Mouse (Mus musculus): Measurements from ENCODE around the gene Tbc1d22a. TPM values are rescaled to one million over a fixed set of nuclear protein-coding genes. Genes with fewer than 3 reads are reported as not detected.

Gene Tbc1d22a
- total and polyA plus RNA-seq, 2 experiments from 2014 or later: 13.9 to 19.8 TPM

GRCm38 (mm10) chr15:86331501-86332245 is 117.4 kb downstream of the Tbc1d22a start:
- no peak overlapping the region for H3K9ac ChIP-seq (replicated peaks; ENCODE audit: low read length, poor library complexity, severe bottlenecking)
- peak overlapping the region; percentile 51; the same call in 1 of the 2 replicates for H3K27ac ChIP-seq (ENCODE audit: low read depth, low read length)
- no peak overlapping the region for H3K4me2 ChIP-seq (ENCODE audit: low read depth, low read length, poor library complexity, severe bottlenecking)
- no peak for ATAC-seq (ENCODE audit: low FRiP score)
- H3K4me3 ChIP-seq (ENCODE audit: low read depth, low read length): no peak overlapping the region
- H3K9me3 ChIP-seq (ENCODE audit: low read length): no peaks in the 10 kb centered on the region
- no peaks in the 10 kb centered on the region for H3K27me3 ChIP-seq (ENCODE audit: insufficient read depth, low read length)
- TF ChIP-seq CTCF (IDR thresholded peaks at IDR 0.05): no peak
- peaks cover 9% of the 10 kb centered on the region; the same call in 1 of the 2 replicates for H3K4me1 ChIP-seq (ENCODE audit: insufficient read depth, low read length)
- DNase-seq (ENCODE audit: low spot score): no peak
- WGBS: 52% methylated on average over 8 of the region's 8 CpGs
- H3K36me3 ChIP-seq (ENCODE audit: insufficient read depth, low read length): no peaks in the 10 kb centered on the region

DNA sequence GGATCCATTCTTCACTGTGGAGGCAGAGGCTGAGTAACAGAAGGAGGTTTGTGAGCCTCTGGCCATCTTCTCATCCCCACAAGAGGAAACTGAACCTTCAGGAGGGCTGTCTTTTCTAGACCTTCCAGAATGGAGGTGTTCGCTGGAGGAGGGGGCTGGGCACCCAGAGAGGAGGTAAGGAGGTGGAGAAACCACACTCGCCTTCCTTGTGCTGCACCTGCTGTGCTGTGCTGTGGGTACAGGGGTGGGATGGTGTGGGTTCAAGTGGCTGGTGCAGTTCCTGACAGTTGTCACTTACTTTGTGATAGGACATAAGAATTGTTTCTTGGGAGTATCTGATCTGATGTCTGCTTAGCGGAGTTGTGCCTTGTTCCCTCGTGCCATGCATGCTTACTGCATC is 118.9 kb downstream of the Tbc1d22a start:
- H3K4me2 ChIP-seq (ENCODE audit: low read depth, low read length, poor library complexity, severe bottlenecking): no peak overlapping the region
- H3K4me3 ChIP-seq (ENCODE audit: low read depth, low read length): no peak overlapping the region
- no peak for TF ChIP-seq CTCF (IDR thresholded peaks at IDR 0.05)
- H3K36me3 ChIP-seq (ENCODE audit: insufficient read depth, low read length): no peaks in the 10 kb centered on the region
- no peak overlapping the region for H3K9ac ChIP-seq (replicated peaks; ENCODE audit: low read length, poor library complexity, severe bottlenecking)
- H3K27me3 ChIP-seq (ENCODE audit: insufficient read depth, low read length): no peaks in the 10 kb centered on the region
- no peak for DNase-seq (ENCODE audit: low spot score)
- peaks cover 9% of the 10 kb centered on the region; the same call in 1 of the 2 replicates for H3K4me1 ChIP-seq (ENCODE audit: insufficient read depth, low read length)
- H3K9me3 ChIP-seq (ENCODE audit: low read length): no peaks in the 10 kb centered on the region
- ATAC-seq (ENCODE audit: low FRiP score): no peak
- H3K27ac ChIP-seq (ENCODE audit: low read depth, low read length): no peak overlapping the region
- WGBS: 93% methylated on average over 4 of the region's 4 CpGs

DNA sequence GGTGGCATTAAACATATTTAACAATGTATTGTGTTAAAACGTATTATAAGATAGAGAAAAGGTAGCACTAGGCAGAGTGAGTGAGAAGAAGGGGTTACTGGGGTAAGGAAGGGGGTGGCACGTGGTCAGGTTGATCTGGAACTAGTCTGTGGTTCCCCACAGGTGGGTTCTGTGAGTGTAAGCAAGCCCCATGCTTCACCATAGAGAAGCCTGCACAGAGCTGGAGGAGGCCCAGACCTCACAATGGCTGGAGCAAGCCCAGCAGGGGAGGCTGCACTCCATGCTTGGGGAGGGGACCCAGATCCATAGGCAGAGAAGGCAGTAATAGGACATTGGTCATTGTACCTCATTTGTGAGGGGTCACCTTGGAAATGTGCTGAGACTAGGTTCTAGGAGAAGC is 119.3 kb downstream of the Tbc1d22a start:
- Histone ChIP-seq H3K36me3 (ENCODE audit: insufficient read depth, low read length) (no peaks in the 10 kb centered on the region), H3K4me2 (ENCODE audit: low read depth, low read length, poor library complexity, severe bottlenecking) (no peak overlapping the region), H3K4me1 (ENCODE audit: insufficient read depth, low read length) (peaks cover 9% of the 10 kb centered on the region; the same call in 1 of the 2 replicates), H3K4me3 (ENCODE audit: low read depth, low read length) (no peak overlapping the region), H3K9ac (replicated peaks; ENCODE audit: low read length, poor library complexity, severe bottlenecking) (no peak overlapping the region), H3K9me3 (ENCODE audit: low read length) (no peaks in the 10 kb centered on the region), H3K27me3 (ENCODE audit: insufficient read depth, low read length) (no peaks in the 10 kb centered on the region), H3K27ac (ENCODE audit: low read depth, low read length) (no peak overlapping the region)
- DNase-seq (ENCODE audit: low spot score) (no peak), ATAC-seq (ENCODE audit: low FRiP score) (no peak)
- no peak for TF ChIP-seq CTCF (IDR thresholded peaks at IDR 0.05)
- 96% methylated on average over 2 of the region's 2 CpGs for WGBS

- Histone ChIP-seq H3K9me3 (ENCODE audit: low read length) (no peaks in the 10 kb centered on the region), H3K9ac (replicated peaks; ENCODE audit: low read length, poor library complexity, severe bottlenecking) (no peak overlapping the region), H3K4me2 (ENCODE audit: low read depth, low read length, poor library complexity, severe bottlenecking) (no peak overlapping the region), H3K36me3 (ENCODE audit: insufficient read depth, low read length) (no peaks in the 10 kb centered on the region), H3K4me1 (ENCODE audit: insufficient read depth, low read length) (peaks cover 9% of the 10 kb centered on the region; the same call in 1 of the 2 replicates), H3K27me3 (ENCODE audit: insufficient read depth, low read length) (no peaks in the 10 kb centered on the region), H3K4me3 (ENCODE audit: low read depth, low read length) (no peak overlapping the region), H3K27ac (ENCODE audit: low read depth, low read length) (no peak overlapping the region)
- DNase-seq (ENCODE audit: low spot score) (no peak), ATAC-seq (ENCODE audit: low FRiP score) (no peak)
- WGBS: 95% methylated on average over 4 of the region's 4 CpGs
- no peak for TF ChIP-seq CTCF (IDR thresholded peaks at IDR 0.05)
Observed at GRCm38 (mm10) chr15:86334276-86334675, 120.0 kb downstream of the Tbc1d22a start.

DNA sequence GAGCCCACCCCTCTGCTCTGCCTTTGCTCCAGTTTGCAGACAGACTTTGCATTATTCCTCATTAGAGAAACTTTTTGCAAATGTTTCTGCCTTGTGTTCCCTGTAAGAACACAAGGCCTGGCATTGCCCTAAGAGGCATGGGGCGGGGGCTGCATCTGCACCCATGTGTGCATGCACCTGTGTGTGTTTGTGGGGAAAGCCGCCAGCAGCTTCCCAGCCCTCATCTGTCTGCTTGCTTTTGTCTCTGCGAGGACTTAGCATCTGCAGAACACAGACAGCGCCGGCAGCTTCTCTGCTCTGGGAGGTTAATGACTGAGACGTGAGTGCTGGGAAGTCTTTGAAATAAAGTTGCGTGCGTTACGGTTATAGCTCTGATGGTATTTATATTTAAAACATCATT is 120.5 kb downstream of the Tbc1d22a start:
- Histone ChIP-seq H3K36me3 (ENCODE audit: insufficient read depth, low read length) (no peaks in the 10 kb centered on the region), H3K9ac (replicated peaks; ENCODE audit: low read length, poor library complexity, severe bottlenecking) (no peak overlapping the region), H3K27ac (ENCODE audit: low read depth, low read length) (no peak overlapping the region), H3K27me3 (ENCODE audit: insufficient read depth, low read length) (no peaks in the 10 kb centered on the region), H3K9me3 (ENCODE audit: low read length) (no peaks in the 10 kb centered on the region), H3K4me3 (ENCODE audit: low read depth, low read length) (no peak overlapping the region), H3K4me2 (ENCODE audit: low read depth, low read length, poor library complexity, severe bottlenecking) (no peak overlapping the region), H3K4me1 (ENCODE audit: insufficient read depth, low read length) (peaks cover 9% of the 10 kb centered on the region; the same call in 1 of the 2 replicates)
- WGBS: 63% methylated on average over 9 of the region's 9 CpGs
- no peak for ATAC-seq (ENCODE audit: low FRiP score)
- DNase-seq (ENCODE audit: low spot score): no peak
- TF ChIP-seq CTCF (IDR thresholded peaks at IDR 0.05): no peak

- H3K27ac ChIP-seq (ENCODE audit: low read depth, low read length): no peak overlapping the region
- 72% methylated on average over 1 of the region's 1 CpGs for WGBS
Observed at GRCm38 (mm10) chr15:86335781-86336180, 121.5 kb downstream of the Tbc1d22a start.

More at GRCm38 (mm10) chr15:86335781-86336180, 121.5 kb downstream of the Tbc1d22a start:
- H3K4me2 ChIP-seq (ENCODE audit: low read depth, low read length, poor library complexity, severe bottlenecking): no peak overlapping the region
- peaks cover 9% of the 10 kb centered on the region; the same call in 1 of the 2 replicates for H3K4me1 ChIP-seq (ENCODE audit: insufficient read depth, low read length)
- no peak overlapping the region for H3K4me3 ChIP-seq (ENCODE audit: low read depth, low read length)
- H3K9me3 ChIP-seq (ENCODE audit: low read length): no peaks in the 10 kb centered on the region
- TF ChIP-seq CTCF (IDR thresholded peaks at IDR 0.05): no peak
- H3K27me3 ChIP-seq (ENCODE audit: insufficient read depth, low read length): no peaks in the 10 kb centered on the region
- DNase-seq (ENCODE audit: low spot score) (no peak), ATAC-seq (ENCODE audit: low FRiP score) (no peak)
- H3K9ac ChIP-seq (replicated peaks; ENCODE audit: low read length, poor library complexity, severe bottlenecking): no peak overlapping the region
- H3K36me3 ChIP-seq (ENCODE audit: insufficient read depth, low read length): no peaks in the 10 kb centered on the region
